Mouse (Mus musculus) stomach, postnatal 0 days (tissue): ENCODE measurements around the gene 2610528A11Rik. TPM values are rescaled to one million over a fixed set of nuclear protein-coding genes. Genes with fewer than 3 reads are reported as not detected.
"Not testable (repeated sequence)": the region's sequence is repeated elsewhere in the genome, so short reads cannot be mapped to it uniquely, and the experiment has no call there.

ENCODE experiments used
- ATAC-seq: fragments of 200-750 bp; cut with Nextera tagmentation; 2 replicates; pipeline ENCODE4 v1.8.0; 2017; ENCODE audit not compliant: low FRiP score, low TSS enrichment
- DNase-seq: peaks from one replicate; pipeline ENCODE4 v3.0.0-alpha.2; 2016; ENCODE audit warnings: low spot score
- H3K27ac ChIP-seq: fragments of 300-500 bp; sonication (generic); replicated peaks from 2 replicates; pipeline ENCODE4 v1.5.1; 2014; ENCODE audit warnings: mild to moderate bottlenecking, control low read depth
- H3K27me3 ChIP-seq: fragments of 300-500 bp; sonication (generic); 2 replicates; pipeline ENCODE4 v1.6.1; 2014; ENCODE audit warnings: low read length; ENCODE audit not compliant: control insufficient read depth, insufficient read depth
- H3K36me3 ChIP-seq: fragments of 300-500 bp; sonication (generic); 2 replicates; pipeline ENCODE4 v1.6.1; 2014; ENCODE audit warnings: low read length, mixed read lengths; ENCODE audit not compliant: control insufficient read depth, insufficient read depth
- H3K4me1 ChIP-seq: fragments of 300-500 bp; sonication (generic); replicated peaks from 2 replicates; pipeline ENCODE4 v1.6.1; 2014; ENCODE audit warnings: antibody characterized with exemption; ENCODE audit not compliant: control insufficient read depth, insufficient read depth
- H3K4me2 ChIP-seq: fragments of 300-500 bp; sonication (generic); replicated peaks from 2 replicates; pipeline ENCODE4 v1.6.1; 2014; ENCODE audit warnings: low read depth, mild to moderate bottlenecking, control low read depth, moderate library complexity
- H3K4me3 ChIP-seq: fragments of 300-500 bp; sonication (generic); 2 replicates; pipeline ENCODE4 v1.5.1; 2014; ENCODE audit warnings: low read depth, low read length, control low read depth
- H3K9ac ChIP-seq: fragments of 300-500 bp; sonication (generic); 2 replicates; pipeline ENCODE4 v1.6.1; 2014; ENCODE audit warnings: mild to moderate bottlenecking, low read length, control low read depth, mixed read lengths
- H3K9me3 ChIP-seq: fragments of 300-500 bp; sonication (generic); 2 replicates; pipeline ENCODE4 v1.6.1; 2016; ENCODE audit warnings: low read length; ENCODE audit not compliant: control insufficient read depth
- CTCF ChIP-seq: IDR thresholded peaks from 2 replicates; pipeline ENCODE4 v1.5.1; 2016; ENCODE audit warnings: antibody characterized with exemption, low read depth, mild to moderate bottlenecking, moderate library complexity
- EP300 ChIP-seq: optimal IDR thresholded peaks from 2 replicates; pipeline ENCODE3; 2016; ENCODE audit warnings: antibody characterized with exemption
- WGBS: fragments of 180-500 bp; shearing (Covaris S2); extraction: QIAGEN DNeasy Blood & Tissue Kit; methylation state at CpG from one replicate; pipeline ENCODE4 v1.1.7; 2014; 5-methylcytosine and 5-hydroxymethylcytosine counted together
- polyA plus RNA-seq: library from polyadenylated mRNA; unstranded; fragments of >200 nt; fragmentation: Nextera tagmentation; extraction: Ambion mirVana; gene quantifications from 2 replicates; pipeline ENCODE4 v1.2.1, GENCODE M21; 2015

The 2610528A11Rik gene
- 22.0 and 22.2 TPM in 2 replicates for polyA plus RNA-seq

DNA sequence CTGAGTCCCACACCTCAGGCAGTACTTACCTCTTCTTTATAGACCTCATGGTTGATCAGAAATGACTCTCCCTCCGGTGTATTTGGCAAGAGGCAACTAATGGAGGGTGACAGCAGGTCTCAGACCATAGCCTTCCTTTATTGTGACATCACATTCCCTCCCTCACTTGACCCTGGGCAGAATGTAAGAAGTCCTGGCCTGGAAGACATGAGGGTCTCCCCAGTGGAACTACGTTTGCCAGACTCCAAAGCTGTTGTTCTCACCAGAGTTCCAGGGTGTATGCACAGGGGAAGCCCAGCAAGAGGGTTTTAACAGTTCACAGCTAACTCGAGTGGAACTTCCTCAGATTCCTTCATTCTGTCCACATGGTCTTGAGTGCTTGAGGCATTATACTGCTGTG is at the start of gene 2610528A11Rik:
2610528A11Rik (minus strand) TSS at position 101 of the 400 bp plus-strand sequence.
- H3K4me2 ChIP-seq: no peak within 1 kb of the TSS
- no peak within 1 kb of the TSS for H3K27ac ChIP-seq
- no peak for DNase-seq
- H3K36me3 ChIP-seq: no peaks in the 10 kb centered on the region
- ATAC-seq: no peak
- no peaks in the 10 kb centered on the region for H3K4me1 ChIP-seq
- 50% methylated on average over 3 of the region's 3 CpGs for WGBS
- no peak for TF ChIP-seq EP300
- no peak for TF ChIP-seq CTCF
- H3K27me3 ChIP-seq: no peaks in the 10 kb centered on the region
- no peak within 1 kb of the TSS for H3K9ac ChIP-seq
- no peaks in the 10 kb centered on the region for H3K9me3 ChIP-seq
- H3K4me3 ChIP-seq: no peak within 1 kb of the TSS

DNA sequence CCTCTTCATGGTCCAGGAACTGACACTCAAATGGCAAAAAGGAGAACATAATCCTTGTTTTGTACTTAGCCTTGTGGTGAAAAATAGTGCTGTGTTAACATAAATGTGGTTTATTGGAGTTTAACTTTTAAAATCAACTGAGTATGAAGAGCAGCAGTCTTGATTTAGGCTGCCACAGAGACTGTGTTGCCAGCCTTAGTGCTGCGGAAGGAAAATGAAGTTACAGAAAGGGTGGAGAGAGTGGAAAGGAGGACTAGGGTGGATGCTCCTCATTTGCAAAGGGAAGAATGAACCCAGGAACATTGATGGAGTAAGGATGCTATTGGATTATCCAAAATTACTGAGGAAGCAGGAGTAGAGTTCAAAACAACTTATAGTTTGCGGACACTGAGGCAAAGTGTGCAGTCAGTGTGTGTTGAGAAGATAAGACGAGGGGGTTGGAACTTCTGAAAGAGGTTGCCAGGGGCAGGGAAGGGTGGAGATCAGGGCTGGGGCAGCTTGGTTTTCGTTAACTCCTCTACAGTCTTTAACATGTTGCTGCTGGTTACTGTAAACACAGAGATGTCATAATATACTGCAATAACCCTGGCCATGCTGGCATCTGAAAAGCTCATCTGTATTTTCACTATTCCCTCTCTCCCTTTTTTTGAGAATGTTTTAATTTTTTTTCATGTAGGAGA is 49.6 kb upstream of the 2610528A11Rik start:
- no peaks in the 10 kb centered on the region for H3K9me3 ChIP-seq
- WGBS: 48% methylated on average over 4 of the region's 4 CpGs
- H3K4me2 ChIP-seq: no peak overlapping the region
- H3K36me3 ChIP-seq: no peaks in the 10 kb centered on the region
- no peak overlapping the region for H3K9ac ChIP-seq
- DNase-seq: no peak
- H3K4me1 ChIP-seq: no peaks in the 10 kb centered on the region
- H3K27ac ChIP-seq: no peak overlapping the region
- no peaks in the 10 kb centered on the region for H3K27me3 ChIP-seq
- no peak overlapping the region for H3K4me3 ChIP-seq
- no peak for ATAC-seq
- no peak for TF ChIP-seq EP300
- no peak for TF ChIP-seq CTCF

DNA sequence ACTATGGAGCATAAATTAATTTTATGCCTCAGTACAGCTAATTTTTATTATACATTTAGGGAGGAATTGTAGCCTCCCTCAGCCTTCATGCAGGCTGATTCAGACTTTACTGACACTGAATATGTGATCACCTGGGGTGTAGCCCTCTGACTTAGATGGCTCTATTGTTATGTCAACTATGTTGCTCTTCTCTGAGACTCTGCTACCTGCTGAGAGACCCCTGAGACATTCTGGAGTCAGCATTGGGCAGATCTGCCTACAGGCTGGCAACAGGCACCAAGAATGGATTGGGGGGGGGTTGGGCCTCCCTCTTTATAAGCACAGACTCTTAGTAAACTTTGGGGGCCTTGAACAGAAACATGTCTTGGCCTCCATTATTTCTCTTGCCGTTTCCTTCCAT is 40.6 kb upstream of the 2610528A11Rik start:
- no peak overlapping the region for H3K9ac ChIP-seq
- ATAC-seq (no peak), DNase-seq (no peak)
- no peaks in the 10 kb centered on the region for H3K36me3 ChIP-seq
- H3K4me1 ChIP-seq: no peaks in the 10 kb centered on the region
- H3K27me3 ChIP-seq: no peaks in the 10 kb centered on the region
- no peak overlapping the region for H3K27ac ChIP-seq
- H3K4me3 ChIP-seq: no peak overlapping the region
- H3K9me3 ChIP-seq: 0 out of 2 replicates have a peak, but pooled peaks cover 3% of the 10 kb centered on the region
- no peak overlapping the region for H3K4me2 ChIP-seq
- 89% methylated on average over 1 of the region's 1 CpGs for WGBS
- no peak for TF ChIP-seq EP300

DNA sequence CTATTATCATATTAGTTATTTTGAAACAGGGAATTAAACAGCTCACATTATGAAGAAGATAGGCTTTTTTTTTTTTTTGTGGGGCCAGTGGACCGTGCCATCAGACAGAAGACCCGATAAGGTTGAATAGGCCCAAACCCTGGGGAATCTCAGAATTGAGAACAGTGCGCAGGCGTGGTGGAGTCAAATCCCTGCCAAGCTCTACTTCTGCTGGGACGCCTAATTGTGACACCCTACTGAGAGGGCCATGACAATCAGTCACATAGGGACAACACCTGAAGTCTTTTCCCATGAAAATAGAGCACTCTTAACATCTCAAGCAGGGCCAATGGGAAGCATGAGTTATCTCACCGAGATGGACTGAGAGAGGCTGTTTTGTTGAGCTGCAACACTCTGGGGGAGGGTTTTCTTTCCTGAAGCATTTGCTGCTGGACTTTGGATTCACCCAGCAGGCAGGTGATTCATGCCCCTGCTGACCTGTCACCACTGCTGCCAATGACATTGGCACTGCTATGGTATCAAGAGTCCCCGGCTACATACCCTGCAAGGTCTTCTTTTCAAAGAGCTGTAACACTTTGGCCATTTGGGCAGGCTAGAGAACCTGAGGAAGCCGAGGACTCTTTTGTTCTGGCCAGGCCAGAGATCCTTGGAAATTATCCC is 25.4 kb upstream of the 2610528A11Rik start:
- H3K4me3 ChIP-seq: no peak overlapping the region
- H3K27me3 ChIP-seq: no peaks in the 10 kb centered on the region
- H3K4me2 ChIP-seq: no peak overlapping the region
- ATAC-seq: no peak
- no peaks in the 10 kb centered on the region for H3K36me3 ChIP-seq
- H3K27ac ChIP-seq: no peak overlapping the region
- TF ChIP-seq CTCF (no peak), EP300 (no peak)
- H3K9me3 ChIP-seq: no peaks in the 10 kb centered on the region
- 80% methylated on average over 8 of the region's 8 CpGs for WGBS
- no peaks in the 10 kb centered on the region for H3K4me1 ChIP-seq
- no peak for DNase-seq
- no peak overlapping the region for H3K9ac ChIP-seq

DNA sequence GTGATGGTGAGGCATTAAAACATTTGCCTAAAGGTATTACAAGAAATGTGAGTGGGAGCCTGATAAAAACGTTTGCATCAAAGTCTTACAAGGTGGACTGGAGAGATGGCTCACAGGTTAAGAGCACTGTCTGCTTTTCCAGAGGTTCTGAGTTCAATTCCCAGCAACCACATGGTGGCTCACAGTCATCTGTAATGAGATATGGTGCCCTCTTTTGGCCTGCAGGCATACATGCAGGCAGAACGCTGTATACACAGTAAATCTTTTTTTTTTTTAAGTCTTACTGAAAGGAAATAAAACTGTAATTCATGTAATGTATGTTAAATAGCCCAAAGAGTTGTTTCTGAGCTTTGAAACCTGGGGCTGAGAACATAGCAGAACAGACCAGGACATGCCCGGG is 23.8 kb upstream of the 2610528A11Rik start:
- not testable (repeated sequence) for H3K9ac ChIP-seq, H3K4me1 ChIP-seq, H3K27me3 ChIP-seq, H3K27ac ChIP-seq, H3K4me2 ChIP-seq, ATAC-seq, H3K9me3 ChIP-seq, H3K4me3 ChIP-seq, H3K36me3 ChIP-seq, DNase-seq
- WGBS: 70% methylated on average over 2 of the region's 3 CpGs
- peak; percentile 12; the same call in 1 of the 2 replicates for TF ChIP-seq CTCF

DNA sequence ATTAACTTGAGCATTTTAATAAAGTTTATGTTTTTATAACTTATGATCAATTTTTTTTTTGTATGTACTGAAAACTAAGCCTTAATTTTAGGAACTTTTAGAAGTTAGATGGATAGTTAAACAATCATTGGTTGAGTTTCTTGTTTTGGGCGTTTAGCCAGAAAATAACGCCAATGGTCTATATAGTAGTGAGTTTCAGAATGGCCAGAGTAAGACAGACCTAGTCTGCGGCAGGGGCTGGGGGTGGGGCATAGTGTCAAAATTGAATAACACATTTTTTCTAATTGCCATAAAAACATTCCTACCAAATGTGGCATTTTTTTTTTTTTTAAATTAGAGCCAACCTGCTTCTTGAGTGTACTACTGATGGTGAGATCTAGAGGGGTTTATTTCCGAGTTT is 22.3 kb upstream of the 2610528A11Rik start:
- Histone ChIP-seq H3K27ac (no peak overlapping the region), H3K4me2 (no peak overlapping the region), H3K4me3 (no peak overlapping the region), H3K9ac (no peak overlapping the region), H3K27me3 (no peaks in the 10 kb centered on the region), H3K4me1 (no peaks in the 10 kb centered on the region), H3K9me3 (no peaks in the 10 kb centered on the region), H3K36me3 (0 out of 2 replicates have a peak, but pooled peaks cover 2% of the 10 kb centered on the region)
- no peak for DNase-seq
- TF ChIP-seq EP300 (no peak), CTCF (no peak)
- no peak for ATAC-seq
- WGBS: 75% methylated on average over 4 of the region's 4 CpGs
